25 mouse cellular contexts compared by ENCODE assay signal in genomic region chr5:47694630-47695029, GRCm38 (mm10).
"Had no signal": no experiment of that assay in that cellular context is flagged by ENCODE, and none has a peak within 500 bp of the region (broad histone marks: within the 10 kb centered on the region; RNA-seq: fewer than 3 reads in every experiment).

No protein-coding gene starts in this region.

- H3K9ac ChIP-seq: heart, embryonic 12.5 days; hindbrain, embryonic 12.5 days; hindbrain, embryonic 14.5 days; intestine, embryonic 15.5 days; limb, embryonic 13.5 days; limb, embryonic 15.5 days; liver, embryonic 12.5 days had no signal

- H3K27ac ChIP-seq: gastrocnemius, adult 2 months; heart, adult 2 months; hindbrain, embryonic 10.5 days; hindbrain, embryonic 12.5 days; hindbrain, embryonic 14.5 days; intestine, embryonic 15.5 days; layer of hippocampus, adult 2 months; limb, embryonic 13.5 days; limb, embryonic 15.5 days; liver, embryonic 12.5 days had no signal

- ATAC-seq: hindbrain, embryonic 16.5 days; inflammation-experienced regulatory T-cells, adult 6 months; intestine, embryonic 15.5 days; intestine, postnatal 0 days; liver, embryonic 12.5 days had no signal

- H3K9me3 ChIP-seq: heart, embryonic 12.5 days; hindbrain, embryonic 10.5 days; hindbrain, embryonic 12.5 days; intestine, embryonic 15.5 days; limb, embryonic 13.5 days; limb, embryonic 15.5 days; liver, embryonic 12.5 days had no signal

- H3K36me3 ChIP-seq: heart, embryonic 12.5 days; hindbrain, embryonic 10.5 days; hindbrain, embryonic 12.5 days; intestine, embryonic 15.5 days; limb, embryonic 13.5 days; limb, embryonic 15.5 days; liver, embryonic 12.5 days had no signal

- H3K4me1 ChIP-seq: heart, embryonic 12.5 days; hindbrain, embryonic 10.5 days; hindbrain, embryonic 12.5 days; intestine, embryonic 15.5 days; limb, embryonic 13.5 days; limb, embryonic 15.5 days; liver, embryonic 12.5 days had no signal

- H3K4me3 ChIP-seq: gastrocnemius, adult 2 months; heart, adult 2 months; heart, embryonic 12.5 days; hindbrain, embryonic 10.5 days; hindbrain, embryonic 12.5 days; intestine, embryonic 15.5 days; layer of hippocampus, adult 2 months; limb, embryonic 13.5 days; limb, embryonic 15.5 days; liver, embryonic 12.5 days had no signal

- H3K27me3 ChIP-seq: heart, embryonic 12.5 days; hindbrain, embryonic 12.5 days; intestine, embryonic 15.5 days; limb, embryonic 13.5 days; limb, embryonic 15.5 days; liver, embryonic 12.5 days had no signal

- DNase-seq: gastrocnemius, adult 2 months; gastrocnemius, postnatal 10 days; gastrocnemius, postnatal 25 days; heart, adult 2 months; heart, postnatal 10 days; heart, postnatal 4 days; kidney, adult 18-20 months; kidney, adult 8-10 months; kidney, postnatal 10 days; kidney, postnatal 25 days; kidney, postnatal 4 days; layer of hippocampus, postnatal 36 days; left cerebral cortex, postnatal 4 days had no signal

- H3K4me2 ChIP-seq: heart, embryonic 12.5 days; hindbrain, embryonic 12.5 days; hindbrain, embryonic 14.5 days; intestine, embryonic 15.5 days; limb, embryonic 13.5 days; limb, embryonic 15.5 days; liver, embryonic 12.5 days had no signal
